Mouse (Mus musculus): Measurements from ENCODE around the gene Tal1. TPM values are rescaled to one million over a fixed set of nuclear protein-coding genes. Genes with fewer than 3 reads are reported as not detected.
A peak's percentile ranks its signal among the peaks of the same experiment; 100 is the strongest.

Tal1 gene
- polyA plus RNA-seq, 1 experiment from 2014 or later = 1.0 TPM

GRCm38 (mm10) chr4:115074789-115075188 lies 18.6 kb downstream of the Tal1 start:
- H3K9ac ChIP-seq = no peak overlapping the region
- 0 out of 2 replicates have a peak, but pooled peaks cover 3% of the 10 kb centered on the region for H3K27me3 ChIP-seq
- no peak for ATAC-seq (ENCODE audit: insufficient number of reproducible peaks, low FRiP score, low TSS enrichment, low read depth)
- no peaks in the 10 kb centered on the region for H3K9me3 ChIP-seq
- 84% methylated on average over 1 of the region's 1 CpGs for WGBS
- no peak overlapping the region for H3K4me2 ChIP-seq
- H3K36me3 ChIP-seq = no peaks in the 10 kb centered on the region
- H3K4me3 ChIP-seq = no peak overlapping the region
- 0 out of 2 replicates have a peak overlapping the region, but pooled peaks have one; percentile 2 for H3K27ac ChIP-seq
- H3K4me1 ChIP-seq = peaks cover 4% of the 10 kb centered on the region; the same call in 1 of the 2 replicates

DNA sequence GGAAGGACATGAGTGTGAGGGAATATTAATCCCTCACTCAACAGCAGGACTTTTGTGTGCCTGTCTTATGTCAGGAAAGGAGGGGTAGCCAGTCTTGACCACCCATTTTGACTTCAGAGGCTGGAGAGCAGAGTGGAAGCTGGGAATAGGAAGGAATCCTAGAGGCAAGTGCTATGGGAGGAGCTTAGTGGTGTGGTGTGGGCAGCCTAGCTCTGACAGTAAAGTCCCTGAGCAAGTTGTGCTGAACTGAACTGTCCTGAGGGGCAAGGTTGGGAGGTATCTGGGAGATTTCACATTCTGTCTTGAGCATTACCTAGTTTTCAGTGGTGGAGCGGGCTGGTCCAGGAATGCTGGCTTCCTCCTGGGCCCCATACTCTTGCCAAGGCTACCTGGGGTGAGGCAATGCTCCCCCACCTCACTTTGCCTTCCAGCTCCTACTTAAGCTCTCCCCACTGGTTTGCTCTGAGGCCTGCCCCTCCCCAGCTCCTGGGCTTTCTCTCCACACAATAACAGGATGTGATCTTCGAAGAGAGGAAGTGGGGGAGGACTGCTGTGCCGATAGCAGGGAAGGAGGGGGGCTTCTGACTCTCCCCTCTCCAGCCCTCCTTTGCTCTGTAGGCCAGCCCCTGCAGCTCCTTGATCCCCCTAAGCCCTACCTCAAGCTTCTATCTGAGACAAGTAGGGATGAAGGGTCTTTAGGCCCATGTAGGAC lies 19.1 kb downstream of the Tal1 start:
- Histone ChIP-seq H3K9me3 (no peaks in the 10 kb centered on the region), H3K27me3 (0 out of 2 replicates have a peak, but pooled peaks cover 3% of the 10 kb centered on the region), H3K36me3 (no peaks in the 10 kb centered on the region), H3K4me3 (no peak overlapping the region), H3K4me1 (peaks cover 4% of the 10 kb centered on the region; the same call in 1 of the 2 replicates), H3K27ac (peak overlapping the region; percentile 2; the same call in 1 of the 2 replicates), H3K9ac (no peak overlapping the region), H3K4me2 (no peak overlapping the region)
- WGBS = 49% methylated on average over 3 of the region's 3 CpGs
- no peak for ATAC-seq (ENCODE audit: insufficient number of reproducible peaks, low FRiP score, low TSS enrichment, low read depth)

- WGBS = 35% methylated on average over 10 of the region's 10 CpGs
- no peaks in the 10 kb centered on the region for H3K9me3 ChIP-seq
- no peak for ATAC-seq (ENCODE audit: insufficient number of reproducible peaks, low FRiP score, low TSS enrichment, low read depth)
Measured at GRCm38 (mm10) chr4:115078892-115079820, 22.9 kb downstream of the Tal1 start.

GRCm38 (mm10) chr4:115079821-115080349 lies 23.7 kb downstream of the Tal1 start:
- 35% methylated on average over 5 of the region's 5 CpGs for WGBS

More at GRCm38 (mm10) chr4:115078892-115079820, 22.9 kb downstream of the Tal1 start:
- no peak overlapping the region for H3K9ac ChIP-seq
- H3K27ac ChIP-seq = no peak overlapping the region
- H3K36me3 ChIP-seq = no peaks in the 10 kb centered on the region
- H3K4me2 ChIP-seq = no peak overlapping the region
- no peak overlapping the region for H3K4me3 ChIP-seq
- peaks cover 3% of the 10 kb centered on the region; the same call in 1 of the 2 replicates for H3K27me3 ChIP-seq
- peaks cover 4% of the 10 kb centered on the region; the same call in 1 of the 2 replicates for H3K4me1 ChIP-seq

DNA sequence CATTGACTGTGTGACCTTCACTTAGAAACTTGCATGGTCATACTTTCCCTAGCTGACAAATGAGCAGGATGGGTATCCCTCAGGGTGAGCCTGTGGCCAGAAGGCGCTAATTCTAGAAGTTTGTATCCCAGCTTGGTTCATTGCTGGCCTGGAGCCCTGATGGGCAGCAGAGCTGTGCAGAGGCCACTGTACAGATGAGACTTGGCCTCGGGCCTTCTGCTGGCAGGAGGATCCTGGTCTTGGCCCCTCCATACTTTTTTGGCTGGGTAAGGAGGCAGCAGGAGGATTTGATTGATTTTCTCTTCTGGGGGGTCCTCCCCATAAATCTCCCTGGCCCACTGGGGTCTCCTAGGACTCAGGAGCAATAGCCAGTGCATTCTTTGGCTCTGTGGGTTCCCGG lies 26.8 kb downstream of the Tal1 start:
- Histone ChIP-seq H3K4me3 (no peak overlapping the region), H3K9me3 (no peaks in the 10 kb centered on the region), H3K27ac (no peak overlapping the region), H3K4me2 (no peak overlapping the region), H3K36me3 (no peaks in the 10 kb centered on the region), H3K4me1 (peaks cover 4% of the 10 kb centered on the region; the same call in 1 of the 2 replicates), H3K9ac (no peak overlapping the region), H3K27me3 (peaks cover 21% of the 10 kb centered on the region)
- ATAC-seq (ENCODE audit: insufficient number of reproducible peaks, low FRiP score, low TSS enrichment, low read depth) = no peak
- WGBS = 79% methylated on average over 3 of the region's 3 CpGs

More at GRCm38 (mm10) chr4:115079821-115080349, 23.7 kb downstream of the Tal1 start:
- no peak overlapping the region for H3K27ac ChIP-seq
- H3K9ac ChIP-seq = no peak overlapping the region
- no peak overlapping the region for H3K4me2 ChIP-seq
- ATAC-seq (ENCODE audit: insufficient number of reproducible peaks, low FRiP score, low TSS enrichment, low read depth) = no peak
- no peaks in the 10 kb centered on the region for H3K36me3 ChIP-seq
- H3K9me3 ChIP-seq = no peaks in the 10 kb centered on the region
- peaks cover 4% of the 10 kb centered on the region; the same call in 1 of the 2 replicates for H3K4me1 ChIP-seq
- H3K4me3 ChIP-seq = no peak overlapping the region
- H3K27me3 ChIP-seq = peaks cover 3% of the 10 kb centered on the region; the same call in 1 of the 2 replicates

- Histone ChIP-seq H3K36me3 (no peaks in the 10 kb centered on the region), H3K9ac (no peak overlapping the region), H3K4me1 (0 out of 2 replicates have a peak, but pooled peaks cover 7% of the 10 kb centered on the region), H3K27ac (no peak overlapping the region), H3K27me3 (peaks cover 35% of the 10 kb centered on the region), H3K4me2 (no peak overlapping the region), H3K9me3 (no peaks in the 10 kb centered on the region), H3K4me3 (no peak overlapping the region)
- 25% methylated on average over 6 of the region's 6 CpGs for WGBS
- ATAC-seq (ENCODE audit: insufficient number of reproducible peaks, low FRiP score, low TSS enrichment, low read depth) = no peak
Measured at GRCm38 (mm10) chr4:115085522-115086095, 29.4 kb downstream of the Tal1 start.

DNA sequence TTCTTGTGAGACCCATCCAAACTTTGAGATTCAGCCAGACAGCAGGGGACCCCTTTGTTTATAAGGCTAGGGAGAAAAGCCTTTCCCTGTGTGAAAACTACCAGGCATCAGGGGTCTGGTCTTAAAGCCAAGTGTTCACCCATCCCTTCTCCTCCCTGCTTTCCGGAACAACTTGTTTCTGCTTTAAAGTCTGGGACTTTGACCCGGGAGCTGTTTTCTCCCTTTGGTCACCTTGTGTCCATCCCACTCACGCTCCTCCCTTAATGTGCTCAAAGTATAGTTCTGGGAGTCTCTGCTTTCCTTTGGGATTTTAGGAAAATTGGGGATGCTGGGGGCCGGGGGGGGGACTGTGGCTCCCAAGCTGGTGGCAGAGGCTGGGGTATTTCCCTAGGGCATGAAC lies 30.0 kb downstream of the Tal1 start:
- Histone ChIP-seq H3K4me2 (no peak overlapping the region), H3K9me3 (no peaks in the 10 kb centered on the region), H3K4me3 (no peak overlapping the region), H3K4me1 (0 out of 2 replicates have a peak, but pooled peaks cover 7% of the 10 kb centered on the region), H3K27me3 (peaks cover 35% of the 10 kb centered on the region), H3K9ac (no peak overlapping the region), H3K27ac (no peak overlapping the region), H3K36me3 (no peaks in the 10 kb centered on the region)
- 62% methylated on average over 4 of the region's 4 CpGs for WGBS
- ATAC-seq (ENCODE audit: insufficient number of reproducible peaks, low FRiP score, low TSS enrichment, low read depth) = no peak

DNA sequence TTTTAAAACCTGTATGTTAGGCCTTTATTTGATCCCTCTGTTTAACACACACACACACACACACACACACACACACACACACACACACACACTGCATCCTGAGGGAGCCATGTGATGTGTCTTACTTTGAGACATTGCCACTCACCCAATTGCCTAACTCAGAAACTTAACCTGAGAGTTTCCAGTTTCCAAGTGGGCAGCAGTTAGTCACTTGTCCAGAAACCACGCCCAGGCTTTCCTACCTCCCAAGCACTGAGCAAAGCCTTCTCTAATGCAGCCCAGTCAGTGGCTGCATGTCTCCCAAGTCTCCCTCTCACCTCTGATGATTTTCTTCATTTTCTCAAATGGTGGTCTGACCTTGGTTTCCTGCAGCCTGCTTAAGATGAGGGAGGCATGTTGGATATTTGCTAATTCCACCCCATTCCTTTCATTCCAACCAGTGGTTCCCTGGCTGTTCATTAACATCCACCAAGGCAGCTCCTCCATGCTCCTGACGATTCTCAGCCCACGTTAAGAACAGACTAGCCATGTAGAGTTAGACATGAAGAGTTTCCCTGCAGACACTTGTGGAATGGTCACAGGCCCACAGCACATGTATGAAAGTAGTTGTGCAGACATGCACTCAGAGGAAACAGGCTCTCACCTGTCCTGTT lies 30.7 kb downstream of the Tal1 start:
- 0 out of 2 replicates have a peak, but pooled peaks cover 7% of the 10 kb centered on the region for H3K4me1 ChIP-seq
- WGBS = 61% methylated on average over 3 of the region's 3 CpGs
- H3K9me3 ChIP-seq = no peaks in the 10 kb centered on the region
- ATAC-seq (ENCODE audit: insufficient number of reproducible peaks, low FRiP score, low TSS enrichment, low read depth) = no peak
- no peak overlapping the region for H3K4me3 ChIP-seq
- H3K9ac ChIP-seq = no peak overlapping the region
- no peak overlapping the region for H3K4me2 ChIP-seq
- H3K27ac ChIP-seq = no peak overlapping the region
- H3K27me3 ChIP-seq = peaks cover 35% of the 10 kb centered on the region
- H3K36me3 ChIP-seq = no peaks in the 10 kb centered on the region

- WGBS = 23% methylated on average over 11 of the region's 11 CpGs
- peaks cover 45% of the 10 kb centered on the region for H3K27me3 ChIP-seq
- H3K4me3 ChIP-seq = peak within 1 kb of the TSS; percentile 19
- H3K9ac ChIP-seq = no peak within 1 kb of the TSS
- ATAC-seq (ENCODE audit: insufficient number of reproducible peaks, low FRiP score, low TSS enrichment, low read depth) = no peak
- no peaks in the 10 kb centered on the region for H3K36me3 ChIP-seq
- no peaks in the 10 kb centered on the region for H3K9me3 ChIP-seq
- no peak within 1 kb of the TSS for H3K27ac ChIP-seq
- peak within 1 kb of the TSS; percentile 33 for H3K4me2 ChIP-seq
- H3K4me1 ChIP-seq = 0 out of 2 replicates have a peak, but pooled peaks cover 7% of the 10 kb centered on the region
Measured at GRCm38 (mm10) chr4:115088611-115089338, 32.5 kb downstream of the Tal1 start, which contains the start of gene Pdzk1ip1. Gene Pdzk1ip1, plus strand, starts transcription at chr4:115088708.

DNA sequence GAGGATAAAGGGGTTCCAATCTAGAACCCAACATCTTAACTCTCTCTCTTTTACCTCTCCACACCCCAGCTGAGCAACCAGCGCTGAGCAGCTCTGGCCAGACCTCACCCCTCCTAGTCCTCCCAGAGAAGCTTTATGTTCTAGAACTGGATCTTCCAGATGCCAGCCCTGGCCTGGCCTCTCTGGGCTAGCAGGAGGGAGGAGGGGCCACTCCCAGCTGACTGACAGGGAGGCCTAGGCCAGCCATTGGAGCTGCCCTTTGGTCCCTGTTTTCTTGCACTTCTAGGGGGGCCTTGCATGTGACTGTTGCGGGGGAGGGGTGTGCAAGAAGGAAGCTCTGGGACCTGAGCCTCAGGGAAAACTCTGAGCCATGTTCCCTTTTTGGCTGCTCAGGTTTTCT lies 34.4 kb downstream of the Tal1 start:
- Histone ChIP-seq H3K27me3 (peaks cover 61% of the 10 kb centered on the region), H3K9ac (no peak overlapping the region), H3K4me2 (no peak overlapping the region), H3K36me3 (no peaks in the 10 kb centered on the region), H3K27ac (no peak overlapping the region), H3K4me3 (no peak overlapping the region), H3K4me1 (peaks cover 8% of the 10 kb centered on the region), H3K9me3 (no peaks in the 10 kb centered on the region)
- WGBS = 50% methylated on average over 2 of the region's 2 CpGs
- ATAC-seq (ENCODE audit: insufficient number of reproducible peaks, low FRiP score, low TSS enrichment, low read depth) = no peak

Data from limb, embryonic 15.5 days (tissue).